Mouse (Mus musculus) midbrain, embryonic 13.5 days (tissue): Measurements from ENCODE around the gene Bub1b. TPM values are rescaled to one million over a fixed set of nuclear protein-coding genes. Genes with fewer than 3 reads are reported as not detected.
"Not testable (repeated sequence)": the region's sequence is repeated elsewhere in the genome, so short reads cannot be mapped to it uniquely, and the experiment has no call there.

Experiments used
- ATAC-seq: fragments of 200-750 bp; cut with Nextera tagmentation; 2 replicates; pipeline ENCODE4 v1.8.0; 2017; ENCODE audit warnings: mild to moderate bottlenecking, moderate TSS enrichment, moderate library complexity
- H3K27ac ChIP-seq: fragments of 300-500 bp; sonication (generic); 2 replicates; pipeline ENCODE4 v1.5.1; 2015; ENCODE audit warnings: inconsistent platforms, mild to moderate bottlenecking, moderate library complexity
- H3K27me3 ChIP-seq: fragments of 300-500 bp; sonication (generic); 2 replicates; pipeline ENCODE4 v1.6.1; 2015; ENCODE audit warnings: mild to moderate bottlenecking, inconsistent platforms
- H3K36me3 ChIP-seq: fragments of 300-500 bp; sonication (generic); 2 replicates; pipeline ENCODE4 v1.6.1; 2015; ENCODE audit warnings: mild to moderate bottlenecking, inconsistent platforms
- H3K4me1 ChIP-seq: fragments of 300-500 bp; sonication (generic); replicated peaks from 2 replicates; pipeline ENCODE4 v1.6.1; 2015; ENCODE audit warnings: inconsistent platforms
- H3K4me2 ChIP-seq: fragments of 300-500 bp; sonication (generic); replicated peaks from 2 replicates; pipeline ENCODE4 v1.6.1; 2015; ENCODE audit warnings: moderate library complexity, mild to moderate bottlenecking, inconsistent platforms
- H3K4me3 ChIP-seq: fragments of 300-500 bp; sonication (generic); replicated peaks from 2 replicates; pipeline ENCODE4 v1.5.1; 2015; ENCODE audit warnings: mild to moderate bottlenecking, inconsistent platforms
- H3K9ac ChIP-seq: fragments of 300-500 bp; sonication (generic); replicated peaks from 2 replicates; pipeline ENCODE4 v1.6.1; 2015; ENCODE audit warnings: mild to moderate bottlenecking, inconsistent platforms
- H3K9me3 ChIP-seq: fragments of 300-500 bp; sonication (generic); 2 replicates; pipeline ENCODE4 v1.6.1; 2016; ENCODE audit warnings: mild to moderate bottlenecking, inconsistent platforms
- WGBS: fragments of 180-500 bp; shearing (Covaris S2); methylation state at CpG from one replicate; pipeline ENCODE4 v1.1.7; 2015; 5-methylcytosine and 5-hydroxymethylcytosine counted together
- polyA plus RNA-seq: library from polyadenylated mRNA; unstranded; fragments of >200 nt; fragmentation: Nextera tagmentation; extraction: Ambion mirVana; gene quantifications from 2 replicates; pipeline ENCODE4 v1.2.1, GENCODE M21; 2015

Bub1b gene
- polyA plus RNA-seq, 1 experiment from 2014 or later, result 37.4 TPM

DNA sequence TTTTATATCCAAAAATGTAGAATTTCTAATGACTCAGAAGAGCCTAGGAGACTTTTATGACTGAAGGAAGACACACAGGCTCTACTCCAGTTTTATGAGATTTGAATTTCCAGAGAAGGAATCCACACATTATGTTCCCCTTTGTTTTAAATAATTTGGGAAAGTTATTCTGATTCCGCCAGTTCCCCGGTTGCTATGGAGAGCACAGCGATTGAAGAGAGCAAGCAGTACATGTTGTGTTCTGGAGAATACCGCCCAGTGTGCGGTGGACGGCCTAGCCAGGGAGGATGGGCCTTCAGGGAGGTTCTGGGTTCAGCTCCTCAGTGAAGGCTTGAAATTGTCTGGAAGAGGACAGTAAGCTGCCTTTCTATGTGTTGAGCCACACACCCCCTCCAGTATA, 31.3 kb downstream of the Bub1b start:
- no peaks in the 10 kb centered on the region for H3K9me3 ChIP-seq
- H3K4me1 ChIP-seq, result no peaks in the 10 kb centered on the region
- H3K36me3 ChIP-seq, result peaks cover 34% of the 10 kb centered on the region
- 94% methylated on average over 6 of the region's 6 CpGs for WGBS
- H3K9ac ChIP-seq, result no peak overlapping the region
- no peak overlapping the region for H3K4me3 ChIP-seq
- no peak for ATAC-seq
- no peak overlapping the region for H3K4me2 ChIP-seq
- H3K27me3 ChIP-seq, result no peaks in the 10 kb centered on the region
- H3K27ac ChIP-seq, result no peak overlapping the region

DNA sequence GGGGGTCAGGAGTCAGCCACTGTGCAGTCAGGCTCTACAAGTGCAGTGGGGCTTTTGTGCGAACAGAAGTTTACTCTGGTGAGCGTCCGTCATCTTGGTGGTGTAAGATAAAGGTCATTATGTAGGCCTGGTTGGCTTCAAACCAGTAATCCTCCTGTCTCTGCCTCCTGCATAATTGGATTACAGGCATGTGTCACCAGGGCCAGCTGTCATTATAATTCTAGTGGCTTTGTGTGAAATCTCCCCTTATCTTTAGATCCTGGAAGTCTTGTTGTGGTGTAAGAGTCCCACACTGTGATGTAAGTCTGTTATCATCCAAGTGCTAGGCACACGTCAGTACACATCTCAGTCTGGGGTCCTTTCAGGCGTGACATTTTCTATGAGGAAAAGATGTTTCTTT, 35.4 kb downstream of the Bub1b start:
- no peaks in the 10 kb centered on the region for H3K9me3 ChIP-seq
- no peak overlapping the region for H3K4me2 ChIP-seq
- H3K27ac ChIP-seq, result no peak overlapping the region
- no peak overlapping the region for H3K9ac ChIP-seq
- peaks cover 38% of the 10 kb centered on the region for H3K36me3 ChIP-seq
- no peaks in the 10 kb centered on the region for H3K4me1 ChIP-seq
- H3K27me3 ChIP-seq, result no peaks in the 10 kb centered on the region
- no peak for ATAC-seq
- H3K4me3 ChIP-seq, result no peak overlapping the region
- WGBS, result 43% methylated on average over 5 of the region's 5 CpGs

DNA sequence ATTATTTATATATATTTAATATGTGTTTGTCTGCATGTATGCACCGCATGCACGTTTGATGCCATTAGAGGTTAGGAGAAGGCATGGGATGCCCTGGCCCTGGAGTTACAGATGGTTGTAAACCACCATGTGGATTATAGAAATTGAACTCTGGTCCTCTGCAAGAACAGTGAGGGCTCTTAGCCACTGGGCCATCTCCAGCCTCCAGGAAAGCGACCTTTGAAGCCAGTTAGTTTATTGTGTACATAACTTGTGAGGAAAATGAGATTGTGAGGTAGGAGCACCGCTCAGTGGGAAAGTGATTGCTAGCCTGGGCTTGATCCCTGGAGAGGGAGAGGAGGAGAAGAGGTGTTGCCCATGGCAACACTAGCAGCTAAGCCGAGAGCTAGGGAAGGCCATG, 39.2 kb downstream of the Bub1b start:
- ATAC-seq, result no peak

DNA sequence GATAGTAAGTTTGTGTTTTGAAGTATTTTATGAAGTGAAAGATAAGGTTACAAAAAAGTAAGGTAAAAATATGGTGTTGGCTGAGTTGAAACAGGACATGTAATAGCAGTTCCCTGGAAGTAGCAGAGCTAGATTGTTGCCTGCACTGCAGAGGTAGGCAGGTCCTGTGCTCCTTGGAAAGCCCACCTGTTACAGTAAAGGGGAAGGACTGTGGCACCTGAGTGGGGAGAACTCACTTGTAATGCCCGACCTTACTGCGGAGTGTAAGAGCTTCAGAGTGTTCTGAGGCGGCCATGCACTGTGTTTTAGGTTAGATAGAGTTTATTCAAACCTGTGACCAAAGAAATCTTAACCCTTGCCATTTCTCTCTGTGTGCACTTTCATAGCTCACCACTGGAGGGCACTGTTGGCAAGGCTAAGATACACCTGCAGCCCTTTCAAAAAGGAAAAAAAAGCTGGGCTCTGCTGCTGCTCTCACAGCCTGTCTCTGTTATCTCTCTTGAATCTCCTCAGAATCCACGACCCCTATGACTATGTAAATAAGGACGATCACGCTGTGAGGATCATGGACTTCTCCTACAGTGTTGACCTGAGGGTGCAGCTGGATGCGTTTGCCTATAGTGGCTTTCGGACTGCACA, 40.0 kb downstream of the Bub1b start:
- WGBS, result 41% methylated on average over 8 of the region's 8 CpGs
- no peaks in the 10 kb centered on the region for H3K4me1 ChIP-seq
- no peak overlapping the region for H3K4me3 ChIP-seq
- H3K4me2 ChIP-seq, result no peak overlapping the region
- ATAC-seq, result peak; percentile 83
- peaks cover 37% of the 10 kb centered on the region for H3K36me3 ChIP-seq
- H3K27me3 ChIP-seq, result no peaks in the 10 kb centered on the region
- no peak overlapping the region for H3K9ac ChIP-seq
- no peaks in the 10 kb centered on the region for H3K9me3 ChIP-seq
- H3K27ac ChIP-seq, result no peak overlapping the region

More for the DNA sequence above, 39.2 kb downstream of the Bub1b start:
- H3K36me3 ChIP-seq, result peaks cover 39% of the 10 kb centered on the region
- no peak overlapping the region for H3K4me3 ChIP-seq
- H3K4me2 ChIP-seq, result no peak overlapping the region
- no peaks in the 10 kb centered on the region for H3K4me1 ChIP-seq
- 69% methylated on average over 5 of the region's 5 CpGs for WGBS
- H3K27me3 ChIP-seq, result no peaks in the 10 kb centered on the region
- no peak overlapping the region for H3K27ac ChIP-seq
- H3K9ac ChIP-seq, result no peak overlapping the region
- no peaks in the 10 kb centered on the region for H3K9me3 ChIP-seq

DNA sequence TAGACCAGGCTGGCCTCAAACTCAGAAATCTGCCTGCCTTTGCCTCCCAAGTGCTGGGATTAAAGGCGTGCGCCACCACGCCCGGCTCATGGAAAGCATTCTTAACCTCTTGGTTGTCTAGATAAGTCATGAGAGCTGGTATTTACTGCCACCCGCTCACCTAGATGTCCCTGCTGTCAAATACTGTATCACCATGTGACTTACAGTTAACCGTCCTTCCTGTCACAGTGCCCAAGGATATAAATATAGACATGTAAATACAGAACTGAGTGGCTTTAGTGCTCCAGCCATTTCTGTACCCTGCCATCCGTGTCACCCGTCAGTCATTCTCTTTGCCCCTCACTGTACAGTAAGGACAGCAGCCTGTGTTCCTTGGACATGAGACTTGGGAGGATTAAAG, 40.7 kb downstream of the Bub1b start:
- Histone ChIP-seq H3K27ac (no peak overlapping the region), H3K4me1 (no peaks in the 10 kb centered on the region), H3K9me3 (no peaks in the 10 kb centered on the region), H3K4me3 (no peak overlapping the region), H3K36me3 (peaks cover 39% of the 10 kb centered on the region), H3K9ac (no peak overlapping the region), H3K4me2 (no peak overlapping the region), H3K27me3 (no peaks in the 10 kb centered on the region)
- 96% methylated on average over 8 of the region's 8 CpGs for WGBS
- peak; percentile 26; the same call in 1 of the 2 replicates for ATAC-seq

DNA sequence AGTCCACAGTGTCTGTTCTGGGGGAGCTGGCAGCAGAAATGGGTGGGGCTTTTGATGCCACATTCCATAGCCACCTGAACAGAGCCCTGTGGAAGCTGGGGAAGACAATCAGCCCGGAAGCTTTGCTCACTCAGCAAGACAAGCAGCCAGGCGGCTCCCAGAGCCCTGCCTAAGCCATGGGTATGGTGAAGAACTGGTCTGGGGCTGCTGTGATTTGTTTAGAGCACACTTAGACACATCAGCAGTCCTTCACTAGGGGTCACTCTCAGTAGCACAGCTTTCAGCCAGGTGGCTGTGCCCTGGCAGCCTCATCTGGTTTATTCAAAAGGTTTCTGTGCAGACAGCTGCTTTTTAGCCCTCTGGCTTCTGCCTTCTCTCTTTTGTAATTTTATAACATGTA, 43.1 kb downstream of the Bub1b start:
- no peaks in the 10 kb centered on the region for H3K9me3 ChIP-seq
- no peak overlapping the region for H3K4me3 ChIP-seq
- no peaks in the 10 kb centered on the region for H3K27me3 ChIP-seq
- no peak for ATAC-seq
- no peak overlapping the region for H3K9ac ChIP-seq
- H3K4me2 ChIP-seq, result no peak overlapping the region
- H3K27ac ChIP-seq, result no peak overlapping the region
- WGBS, result 52% methylated on average over 2 of the region's 2 CpGs
- H3K4me1 ChIP-seq, result no peaks in the 10 kb centered on the region
- peaks cover 41% of the 10 kb centered on the region for H3K36me3 ChIP-seq

DNA sequence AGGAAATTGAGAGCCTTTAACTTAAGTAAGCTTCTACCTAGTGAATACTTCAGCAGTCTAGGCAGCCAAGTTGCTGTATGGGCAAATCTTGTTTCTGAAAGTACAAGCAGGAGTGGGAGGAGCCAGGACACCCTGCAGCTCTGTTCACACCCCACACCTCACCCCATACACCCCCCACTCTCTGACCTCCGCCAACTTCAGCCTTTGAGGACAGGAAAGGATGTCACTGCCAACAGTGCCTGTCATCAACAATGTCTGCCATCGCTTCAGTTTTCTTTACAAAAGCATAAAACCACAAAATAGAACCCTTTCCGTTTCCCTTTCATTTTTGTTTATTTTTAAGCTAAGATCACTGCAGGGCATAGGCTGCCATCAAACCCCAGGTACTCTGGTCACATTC, 44.4 kb downstream of the Bub1b start:
- no peak overlapping the region for H3K4me2 ChIP-seq
- no peaks in the 10 kb centered on the region for H3K9me3 ChIP-seq
- 83% methylated on average over 3 of the region's 3 CpGs for WGBS
- no peak overlapping the region for H3K27ac ChIP-seq
- peaks cover 37% of the 10 kb centered on the region for H3K36me3 ChIP-seq
- no peak for ATAC-seq
- no peaks in the 10 kb centered on the region for H3K27me3 ChIP-seq
- no peak overlapping the region for H3K4me3 ChIP-seq
- no peaks in the 10 kb centered on the region for H3K4me1 ChIP-seq
- no peak overlapping the region for H3K9ac ChIP-seq

DNA sequence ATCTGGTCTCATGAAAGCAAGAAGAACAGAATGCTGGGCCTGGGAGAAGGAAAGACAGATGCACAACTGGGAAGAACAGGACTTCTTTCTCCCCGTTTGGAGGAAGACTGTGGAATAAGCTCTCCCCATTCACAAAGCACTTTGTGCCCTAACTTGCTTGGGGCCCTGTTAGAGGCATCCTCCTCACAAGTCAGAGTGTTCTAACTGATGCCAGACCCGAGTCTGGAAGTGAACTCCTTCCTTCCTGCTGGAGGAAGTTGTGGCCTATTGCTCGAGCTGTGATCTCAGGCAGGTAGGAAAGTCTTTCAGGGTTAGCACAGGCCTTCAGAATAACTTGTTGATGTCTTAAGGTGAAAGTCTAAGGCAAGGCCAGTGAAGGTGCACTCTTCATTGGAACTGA, 44.9 kb downstream of the Bub1b start:
- Histone ChIP-seq H3K4me2 (no peak overlapping the region), H3K4me3 (no peak overlapping the region), H3K27ac (no peak overlapping the region), H3K27me3 (no peaks in the 10 kb centered on the region), H3K4me1 (no peaks in the 10 kb centered on the region), H3K9ac (no peak overlapping the region), H3K36me3 (peaks cover 37% of the 10 kb centered on the region), H3K9me3 (no peaks in the 10 kb centered on the region)
- 75% methylated on average over 3 of the region's 3 CpGs for WGBS
- no peak for ATAC-seq

DNA sequence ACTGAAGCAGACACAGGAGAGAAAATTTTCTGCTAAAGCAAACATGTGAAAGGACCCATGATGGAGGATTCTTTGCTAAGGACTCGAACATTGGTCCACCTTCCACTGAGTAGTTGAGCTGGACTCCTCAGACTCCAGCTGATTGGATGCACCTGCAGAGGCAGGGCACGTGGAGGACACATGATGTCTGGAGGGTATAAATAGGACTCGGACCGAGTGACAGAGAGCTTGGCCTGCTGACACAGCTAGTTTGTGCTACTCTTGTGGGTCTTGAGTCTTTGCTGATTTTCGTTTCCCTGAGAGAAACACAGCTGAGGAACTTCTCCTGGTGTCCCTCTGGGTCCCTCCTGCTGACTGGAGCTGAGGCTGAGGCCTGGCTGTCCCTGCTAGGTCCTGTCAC, 48.7 kb downstream of the Bub1b start:
- no peaks in the 10 kb centered on the region for H3K27me3 ChIP-seq
- no peak for ATAC-seq
- 93% methylated on average over 5 of the region's 5 CpGs for WGBS

DNA sequence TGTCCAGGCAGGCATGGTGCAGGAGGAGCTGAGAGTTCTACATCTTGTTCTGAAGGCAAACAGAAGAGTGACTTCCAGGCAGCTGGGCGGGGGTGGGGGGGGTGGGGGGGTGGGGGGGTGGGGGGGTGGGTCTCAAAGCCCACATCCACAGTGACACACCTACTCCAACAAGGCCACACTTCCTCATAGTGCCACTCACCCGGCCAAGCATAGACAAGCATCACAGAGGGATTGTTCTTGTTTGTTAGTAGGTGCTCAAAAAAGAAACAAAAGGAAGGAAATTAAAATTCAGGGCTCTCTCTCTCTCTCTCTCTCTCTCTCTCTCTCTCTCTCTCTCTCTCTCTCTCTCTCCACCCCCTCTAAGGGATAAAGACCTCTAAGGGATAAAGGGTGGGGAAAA, 52.7 kb downstream of the Bub1b start:
- H3K4me2 ChIP-seq, H3K27ac ChIP-seq, ATAC-seq, H3K4me1 ChIP-seq, H3K4me3 ChIP-seq, H3K36me3 ChIP-seq, H3K9me3 ChIP-seq, H3K9ac ChIP-seq, H3K27me3 ChIP-seq: not testable (repeated sequence)
- WGBS, result 44% methylated on average over 2 of the region's 2 CpGs

More for the DNA sequence above, 48.7 kb downstream of the Bub1b start:
- no peaks in the 10 kb centered on the region for H3K4me1 ChIP-seq
- H3K9me3 ChIP-seq, result no peaks in the 10 kb centered on the region
- H3K36me3 ChIP-seq, result peaks cover 23% of the 10 kb centered on the region
- no peak overlapping the region for H3K4me2 ChIP-seq
- no peak overlapping the region for H3K27ac ChIP-seq
- no peak overlapping the region for H3K9ac ChIP-seq
- H3K4me3 ChIP-seq, result no peak overlapping the region

DNA sequence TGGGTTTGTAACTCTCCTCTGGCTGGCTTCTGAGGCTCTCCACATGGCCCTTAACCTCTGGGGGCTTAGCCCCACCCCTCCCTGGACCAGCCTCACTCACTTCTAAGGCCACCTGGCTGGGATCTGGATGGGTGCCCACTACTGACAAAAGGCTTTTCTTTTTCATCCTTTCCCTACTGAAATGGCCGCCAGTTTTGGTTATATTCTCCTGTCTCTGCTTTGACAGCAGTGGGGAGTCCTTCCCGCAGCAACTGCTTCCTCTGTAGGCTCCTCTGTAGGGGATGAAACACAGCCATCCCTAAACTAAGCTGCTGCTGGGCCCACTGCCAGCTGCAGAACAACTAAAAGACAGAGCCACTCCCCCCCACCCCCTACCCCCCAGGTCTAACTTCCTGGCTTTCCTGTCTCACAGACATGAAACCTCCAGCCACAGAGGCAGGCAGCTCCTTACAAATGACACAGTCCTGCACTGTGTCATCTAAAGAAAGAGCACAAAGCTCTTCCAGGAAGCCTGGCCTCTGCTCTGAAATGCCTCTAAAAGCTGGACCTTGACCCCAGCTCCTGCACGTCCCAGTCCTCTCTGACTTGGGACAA, 58.8 kb downstream of the Bub1b start:
- H3K9ac ChIP-seq, result no peak overlapping the region

DNA sequence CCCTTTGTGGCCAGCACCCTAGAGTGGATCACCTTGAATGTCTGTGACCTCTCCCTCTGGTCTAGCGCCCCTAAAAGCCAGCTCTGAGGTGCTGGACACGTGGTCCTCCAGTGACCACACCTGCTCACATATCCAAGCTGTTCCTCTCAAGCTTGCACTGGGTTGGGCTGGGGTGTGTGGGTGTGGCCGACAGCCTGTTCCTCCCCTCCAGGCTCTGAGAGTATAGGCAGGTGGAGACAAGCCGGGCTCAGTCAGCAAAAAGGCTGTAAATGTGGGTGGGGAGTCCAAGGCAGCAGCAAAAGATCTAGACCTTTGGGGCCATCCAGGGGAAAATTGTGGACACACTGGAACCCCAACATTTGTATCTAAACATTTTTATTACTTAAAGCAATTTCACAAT, 60.4 kb downstream of the Bub1b start:
- H3K9me3 ChIP-seq, result no peaks in the 10 kb centered on the region
- 47% methylated on average over 4 of the region's 4 CpGs for WGBS
- H3K27ac ChIP-seq, result no peak overlapping the region
- peaks cover 38% of the 10 kb centered on the region for H3K4me1 ChIP-seq
- H3K36me3 ChIP-seq, result no peaks in the 10 kb centered on the region
- H3K9ac ChIP-seq, result no peak overlapping the region
- ATAC-seq, result no peak
- no peak overlapping the region for H3K4me2 ChIP-seq
- H3K4me3 ChIP-seq, result no peak overlapping the region
- 0 out of 2 replicates have a peak, but pooled peaks cover 4% of the 10 kb centered on the region for H3K27me3 ChIP-seq

More for the DNA sequence above, 58.8 kb downstream of the Bub1b start:
- H3K9me3 ChIP-seq, result no peaks in the 10 kb centered on the region
- peak; percentile 62 for ATAC-seq
- peak overlapping the region; percentile 65 for H3K27ac ChIP-seq
- 21% methylated on average over 3 of the region's 3 CpGs for WGBS
- H3K4me3 ChIP-seq, result no peak overlapping the region
- no peak overlapping the region for H3K4me2 ChIP-seq
- 0 out of 2 replicates have a peak, but pooled peaks cover 4% of the 10 kb centered on the region for H3K27me3 ChIP-seq
- H3K36me3 ChIP-seq, result no peaks in the 10 kb centered on the region
- peaks cover 28% of the 10 kb centered on the region for H3K4me1 ChIP-seq

DNA sequence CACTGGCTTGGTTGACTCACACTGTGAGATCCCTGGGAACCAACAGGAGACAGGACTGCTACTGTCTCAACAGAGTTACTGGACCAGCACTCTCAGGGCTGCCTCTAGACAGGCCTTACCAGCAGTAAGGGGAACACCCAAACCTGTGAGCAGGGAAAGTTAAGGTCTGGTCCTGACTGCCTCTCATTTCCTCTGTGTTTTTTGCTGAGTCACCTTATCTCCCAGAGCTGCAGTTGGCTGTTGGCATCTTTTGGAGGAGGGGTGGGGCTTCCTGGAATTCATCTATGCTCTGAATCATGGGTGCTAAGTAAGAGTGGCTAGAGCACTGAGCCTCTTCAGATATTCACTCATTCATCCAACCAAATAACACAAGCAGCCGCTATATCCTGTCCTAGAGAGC, 61.1 kb downstream of the Bub1b start:
- no peak overlapping the region for H3K4me2 ChIP-seq
- no peaks in the 10 kb centered on the region for H3K36me3 ChIP-seq
- no peaks in the 10 kb centered on the region for H3K9me3 ChIP-seq
- no peak overlapping the region for H3K27ac ChIP-seq
- WGBS, result 86% methylated on average over 1 of the region's 1 CpGs
- no peak overlapping the region for H3K4me3 ChIP-seq
- ATAC-seq, result no peak
- H3K4me1 ChIP-seq, result peaks cover 44% of the 10 kb centered on the region
- no peak overlapping the region for H3K9ac ChIP-seq
- 0 out of 2 replicates have a peak, but pooled peaks cover 7% of the 10 kb centered on the region for H3K27me3 ChIP-seq
